ENCODE assay signal across 8 mouse cellular contexts in genomic region chr10:100588932-100589388, GRCm38 (mm10). TPM values are rescaled to one million over a fixed set of nuclear protein-coding genes. Genes with fewer than 3 reads are reported as not detected.
DNase-seq lines count a peak whose midpoint lies in the region; ATAC-seq and TF ChIP-seq lines count a peak whose summit lies in the region.

No protein-coding gene starts in this region.

- H3K9ac ChIP-seq in hindbrain, postnatal 0 days (replicated peaks; ENCODE audit: low read length): peak overlapping the region; percentile 83

- H3K27ac ChIP-seq in gastrocnemius, adult 2 months: peak overlapping the region; percentile 83
- H3K27ac ChIP-seq in hindbrain, postnatal 0 days: peak overlapping the region; percentile 75

- H3K4me3 ChIP-seq in gastrocnemius, adult 2 months: peak overlapping the region; percentile 96
- peak overlapping the region; percentile 66 for H3K4me3 ChIP-seq in hindbrain, postnatal 0 days (ENCODE audit: low read length)

- H3K9me3 ChIP-seq in hindbrain, postnatal 0 days (ENCODE audit: low read length): no peaks in the 10 kb centered on the region

- DNase-seq in gastrocnemius, adult 2 months: peak; percentile 91
- peak; percentile 97 for DNase-seq in hindbrain, postnatal 0 days (ENCODE audit: low spot score)
- DNase-seq in left cerebral cortex, adult 18-20 months (ENCODE audit: low spot score in 2 of 2): peak; percentile 94
- DNase-seq in lung, postnatal 4 days: peak; percentile 87 to 90
- DNase-seq in retina, postnatal 1 day: peak; percentile 92
- peak; percentile 92 for DNase-seq in thymus, postnatal 4 days

- 0 out of 2 replicates have a peak, but pooled peaks cover 6% of the 10 kb centered on the region for H3K4me1 ChIP-seq in hindbrain, postnatal 0 days (ENCODE audit: insufficient read depth, low read length)

- whole genome bisulfite sequencing in hindbrain, postnatal 0 days: under 1% methylated on average over 31 of the region's 31 CpGs

- H3K4me2 ChIP-seq in hindbrain, postnatal 0 days (ENCODE audit: low read depth, low read length): peak overlapping the region; percentile 79

- H3K36me3 ChIP-seq in hindbrain, postnatal 0 days (ENCODE audit: insufficient read depth, low read length): peaks cover 4% of the 10 kb centered on the region; the same call in 1 of the 2 replicates

- H3K27me3 ChIP-seq in hindbrain, postnatal 0 days (ENCODE audit: insufficient read depth, low read length): no peaks in the 10 kb centered on the region

- no peak for TF ChIP-seq CTCF in gastrocnemius, adult 2 months (IDR thresholded peaks at IDR 0.05)
- TF ChIP-seq CTCF in hindbrain, postnatal 0 days (IDR thresholded peaks at IDR 0.05; ENCODE audit: low read depth): no peak

- intact Hi-C loops in gastrocnemius, adult 2 months (cut with DNase I): loop anchor here (5.0 kb wide), 1 partner anchor 102 kb away; the partner anchor contains the start of genes Cep290 and Tmtc3

- peak; percentile 94 for ATAC-seq in activated CD4-positive, CD25-positive, alpha-beta regulatory T cell, adult 4 months
- peak; percentile 98 for ATAC-seq in common myeloid progenitor, adult 5-6 weeks (replicated peaks; ENCODE audit: low read depth, poor library complexity, severe bottlenecking)
- ATAC-seq in hindbrain, postnatal 0 days: peak; percentile 99

RNA-seq across cellular contexts. Expression of gene 4930430F08Rik, which starts 1.3 kb away (rescaled TPM):
- 10 to 100 TPM in 1 of 2 experiments, 1 to 10 TPM in 1; 8.9 to 10.6 TPM for polyA plus RNA-seq in activated CD4-positive, CD25-positive, alpha-beta regulatory T cell, adult 4 months (2017; shearing (Covaris generic))
- total RNA-seq in common myeloid progenitor, adult 5-6 weeks (2017): 15.1 and 22.5 TPM in 2 replicates
- total RNA-seq in gastrocnemius, adult 2 months (2021): 10 to 100 TPM in 1 of 2 experiments, 1 to 10 TPM in 1; 9.5 to 10.9 TPM
- total RNA-seq in hindbrain, postnatal 0 days (2014; rRNA removed): 19.6 and 24.5 TPM in 2 replicates
- polyA plus RNA-seq in hindbrain, postnatal 0 days (2015; fragmentation: Nextera tagmentation; extraction: Ambion mirVana): 16.5 and 20.2 TPM in 2 replicates
- 10 to 100 TPM; 23.3 to 24.0 TPM for total RNA-seq in left cerebral cortex, adult 18-20 months (2021)

RNA-seq across cellular contexts. Expression of gene 1700017N19Rik, which starts 1.3 kb away (rescaled TPM):
- not detected for polyA plus RNA-seq in activated CD4-positive, CD25-positive, alpha-beta regulatory T cell, adult 4 months (2017; shearing (Covaris generic))
- total RNA-seq in common myeloid progenitor, adult 5-6 weeks (2017): not detected in 2 replicates
- total RNA-seq in gastrocnemius, adult 2 months (2021): not detected
- not detected in 2 replicates for total RNA-seq in hindbrain, postnatal 0 days (2014; rRNA removed)
- polyA plus RNA-seq in hindbrain, postnatal 0 days (2015; fragmentation: Nextera tagmentation; extraction: Ambion mirVana): 0.23 and 0.43 TPM in 2 replicates
- not detected for total RNA-seq in left cerebral cortex, adult 18-20 months (2021)

Comparison
In these comparisons a context has a peak if more than half of its experiments do, and no peak if none do; other contexts are left out.
1. Peak in every context shown above with its lines: DNase-seq, ATAC-seq, H3K4me3 ChIP-seq and H3K27ac ChIP-seq.